Mouse (Mus musculus): ENCODE data around the gene A930002H24Rik.
"Not testable (repeated sequence)": the region's sequence is repeated elsewhere in the genome, so short reads cannot be mapped to it uniquely, and the experiment has no call there.

The A930002H24Rik gene

GRCm38 (mm10) chr17:63863647-63864149 is at the start of gene A930002H24Rik:
A930002H24Rik (minus strand) TSS chr17:63863791.
- peak; percentile 99 to 100 for DNase-seq

GRCm38 (mm10) chr17:63909297-63909696 is 45.7 kb upstream of the A930002H24Rik start:
- DNase-seq, result no peak

- DNase-seq, result no peak
These were observed 33.5 kb upstream of the A930002H24Rik start for GRCm38 (mm10) chr17:63897050-63897449.

- no peak for DNase-seq
These were observed 32.2 kb upstream of the A930002H24Rik start for GRCm38 (mm10) chr17:63895829-63896228.

- no peak for DNase-seq
These were observed 27.0 kb upstream of the A930002H24Rik start for GRCm38 (mm10) chr17:63890611-63891010.

GRCm38 (mm10) chr17:63886988-63887387 is 23.4 kb upstream of the A930002H24Rik start:
- no peak for DNase-seq

- DNase-seq, result no peak
These were observed 16.4 kb upstream of the A930002H24Rik start for GRCm38 (mm10) chr17:63880009-63880408.

GRCm38 (mm10) chr17:63878889-63879288 is 15.3 kb upstream of the A930002H24Rik start:
- no peak for DNase-seq

GRCm38 (mm10) chr17:63871773-63872172 is 8.2 kb upstream of the A930002H24Rik start:
- no peak for DNase-seq

GRCm38 (mm10) chr17:63864171-63864571 is 580 bp upstream of the A930002H24Rik start:
- no peak for DNase-seq

GRCm38 (mm10) chr17:63863012-63863630 is 470 bp downstream of the A930002H24Rik start, which contains the start of gene Fer:
Fer (plus strand) TSS chr17:63863062.
- DNase-seq, result no peak

- DNase-seq, result no peak
These were observed 1.2 kb downstream of the A930002H24Rik start for GRCm38 (mm10) chr17:63862399-63862798.

GRCm38 (mm10) chr17:63860988-63861387 is 2.6 kb downstream of the A930002H24Rik start:
- DNase-seq, result peak; percentile 43 to 47

- DNase-seq, result no peak
These were observed 6.5 kb downstream of the A930002H24Rik start for GRCm38 (mm10) chr17:63857023-63857544.

- no peak for DNase-seq
These were observed 13.6 kb downstream of the A930002H24Rik start for GRCm38 (mm10) chr17:63850016-63850415.

GRCm38 (mm10) chr17:63849566-63849965 is 14.0 kb downstream of the A930002H24Rik start:
- DNase-seq, result peak; percentile 92 to 95

GRCm38 (mm10) chr17:63849151-63849550 is 14.4 kb downstream of the A930002H24Rik start:
- DNase-seq, result no peak

- not testable (repeated sequence) for DNase-seq
These were observed 17.8 kb downstream of the A930002H24Rik start for GRCm38 (mm10) chr17:63845766-63846165.

- no peak for DNase-seq
These were observed 18.7 kb downstream of the A930002H24Rik start for GRCm38 (mm10) chr17:63844936-63845335.

GRCm38 (mm10) chr17:63842226-63842625 is 21.4 kb downstream of the A930002H24Rik start:
- no peak for DNase-seq

- DNase-seq, result no peak
These were observed 23.8 kb downstream of the A930002H24Rik start for GRCm38 (mm10) chr17:63839636-63840269.

GRCm38 (mm10) chr17:63838144-63838543 is 25.4 kb downstream of the A930002H24Rik start:
- no peak for DNase-seq

- DNase-seq, result no peak
These were observed 26.9 kb downstream of the A930002H24Rik start for GRCm38 (mm10) chr17:63836641-63837040.

- DNase-seq, result no peak
These were observed 27.4 kb downstream of the A930002H24Rik start for GRCm38 (mm10) chr17:63836223-63836622.
